Mouse (Mus musculus): ENCODE results near the gene Gm15446. TPM values are rescaled to one million over a fixed set of nuclear protein-coding genes. Genes with fewer than 3 reads are reported as not detected.
"Not testable (repeated sequence)": the region's sequence is repeated elsewhere in the genome, so short reads cannot be mapped to it uniquely, and the experiment has no call there.

Gm15446 gene
- 10.7 and 13.7 TPM in 2 replicates for total RNA-seq (2014; rRNA removed)
- polyA plus RNA-seq (2015; fragmentation: Nextera tagmentation; extraction: Ambion mirVana), result 0.51 and 0.65 TPM in 2 replicates

- H3K27me3 ChIP-seq (ENCODE audit: insufficient read depth, low read length); H3K4me1 ChIP-seq (ENCODE audit: insufficient read depth); H3K27ac ChIP-seq (ENCODE audit: low read depth, low read length); H3K9me3 ChIP-seq (ENCODE audit: low read length); H3K36me3 ChIP-seq (ENCODE audit: insufficient read depth): not testable (repeated sequence)
- WGBS, result under 1% methylated on average over 22 of the region's 22 CpGs
- peak; percentile 17; the same call in 1 of the 2 replicates for TF ChIP-seq CTCF (IDR thresholded peaks at IDR 0.05; ENCODE audit: low read depth)
- peak; percentile 80 for DNase-seq
- peak; percentile 99 for ATAC-seq
- peak within 1 kb of the TSS; percentile 55 for H3K9ac ChIP-seq
- peak within 1 kb of the TSS; percentile 46 for H3K4me3 ChIP-seq (ENCODE audit: low read depth, low read length)
- H3K4me2 ChIP-seq (ENCODE audit: low read depth), result peak within 1 kb of the TSS; percentile 60
These were observed at the start of gene Gm15446 for GRCm38 (mm10) chr5:109923261-109924071. Gene Gm15446, plus strand, starts transcription at chr5:109923400.

GRCm38 (mm10) chr5:109924129-109924528 is 929 bp downstream of the Gm15446 start:
- H3K27me3 ChIP-seq (ENCODE audit: insufficient read depth, low read length); H3K36me3 ChIP-seq (ENCODE audit: insufficient read depth); H3K9me3 ChIP-seq (ENCODE audit: low read length); H3K4me1 ChIP-seq (ENCODE audit: insufficient read depth); H3K27ac ChIP-seq (ENCODE audit: low read depth, low read length): not testable (repeated sequence)
- peak; percentile 17 for DNase-seq
- Histone ChIP-seq H3K9ac (peak overlapping the region; percentile 55; the same call in 1 of the 2 replicates), H3K4me3 (ENCODE audit: low read depth, low read length) (peak overlapping the region; percentile 46), H3K4me2 (ENCODE audit: low read depth) (peak overlapping the region; percentile 60)
- ATAC-seq, result peak; percentile 7; the same call in 1 of the 2 replicates
- 14% methylated on average over 2 of the region's 2 CpGs for WGBS

GRCm38 (mm10) chr5:109924936-109925335 is 1.7 kb downstream of the Gm15446 start:
- no peaks in the 10 kb centered on the region for H3K36me3 ChIP-seq (ENCODE audit: insufficient read depth)

DNA sequence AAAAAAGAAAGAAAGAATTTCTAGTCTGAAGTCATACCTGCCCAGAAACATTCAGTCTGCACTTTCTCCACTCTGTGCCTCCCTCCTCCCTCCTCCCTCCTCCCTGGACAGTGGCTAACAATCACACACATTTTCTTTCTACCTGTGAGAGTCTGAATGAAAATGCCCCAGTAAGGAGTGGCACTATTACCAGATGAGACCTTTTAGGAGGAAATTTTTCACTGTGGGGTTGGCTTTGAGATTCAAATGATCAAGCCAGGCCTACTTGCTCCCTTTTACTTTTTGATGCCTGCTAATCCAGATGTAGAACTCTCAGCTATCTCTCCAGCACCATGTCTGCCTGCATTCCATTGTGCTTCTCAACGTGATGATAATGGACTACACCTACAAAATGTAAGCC is 27.1 kb downstream of the Gm15446 start:
- Histone ChIP-seq H3K4me2 (ENCODE audit: low read depth) (no peak overlapping the region), H3K9me3 (ENCODE audit: low read length) (no peaks in the 10 kb centered on the region), H3K27me3 (ENCODE audit: insufficient read depth, low read length) (no peaks in the 10 kb centered on the region), H3K9ac (no peak overlapping the region), H3K4me3 (ENCODE audit: low read depth, low read length) (no peak overlapping the region), H3K27ac (ENCODE audit: low read depth, low read length) (no peak overlapping the region), H3K4me1 (ENCODE audit: insufficient read depth) (no peaks in the 10 kb centered on the region), H3K36me3 (ENCODE audit: insufficient read depth) (no peaks in the 10 kb centered on the region)
- 72% methylated on average over 1 of the region's 1 CpGs for WGBS
- DNase-seq (no peak), ATAC-seq (no peak)
- TF ChIP-seq CTCF (IDR thresholded peaks at IDR 0.05; ENCODE audit: low read depth), result no peak

More at GRCm38 (mm10) chr5:109924936-109925335, 1.7 kb downstream of the Gm15446 start:
- H3K9me3 ChIP-seq (ENCODE audit: low read length), result no peaks in the 10 kb centered on the region
- TF ChIP-seq CTCF (IDR thresholded peaks at IDR 0.05; ENCODE audit: low read depth), result no peak
- H3K4me3 ChIP-seq (ENCODE audit: low read depth, low read length), result no peak overlapping the region
- no peak overlapping the region for H3K9ac ChIP-seq
- DNase-seq (no peak), ATAC-seq (no peak)
- H3K4me1 ChIP-seq (ENCODE audit: insufficient read depth), result peaks cover 4% of the 10 kb centered on the region; the same call in 1 of the 2 replicates
- H3K27ac ChIP-seq (ENCODE audit: low read depth, low read length), result no peak overlapping the region
- H3K4me2 ChIP-seq (ENCODE audit: low read depth), result no peak overlapping the region
- H3K27me3 ChIP-seq (ENCODE audit: insufficient read depth, low read length), result no peaks in the 10 kb centered on the region

DNA sequence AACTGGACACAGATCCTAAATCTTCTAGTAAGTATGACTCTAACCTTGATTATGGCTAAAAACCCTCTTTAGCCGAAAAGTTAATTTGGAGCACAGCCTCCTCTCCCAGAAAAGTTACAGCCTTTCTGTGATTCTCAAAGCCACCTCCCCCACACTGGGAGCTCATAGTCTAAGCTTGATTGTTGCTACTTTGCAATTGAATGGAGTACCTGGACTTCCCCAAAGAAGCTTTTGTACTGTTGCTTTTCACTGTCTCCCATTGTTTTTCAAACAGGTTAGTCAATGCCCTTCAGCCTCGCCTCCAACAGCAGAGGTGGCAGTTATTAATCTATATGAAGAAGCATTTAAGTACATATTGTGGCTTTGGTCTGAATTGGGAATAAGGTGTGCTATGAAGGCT is 57.5 kb downstream of the Gm15446 start:
- not testable (repeated sequence) for H3K4me3 ChIP-seq (ENCODE audit: low read depth, low read length); H3K36me3 ChIP-seq (ENCODE audit: insufficient read depth); H3K9me3 ChIP-seq (ENCODE audit: low read length); DNase-seq; H3K27me3 ChIP-seq (ENCODE audit: insufficient read depth, low read length); H3K27ac ChIP-seq (ENCODE audit: low read depth, low read length); H3K4me1 ChIP-seq (ENCODE audit: insufficient read depth); H3K9ac ChIP-seq; ATAC-seq; H3K4me2 ChIP-seq (ENCODE audit: low read depth)
- 75% methylated on average over 2 of the region's 2 CpGs for WGBS

Other genes starting within 250 kb of the Gm15446 start
- gene 5430403G16Rik, start 232.4 kb upstream of the Gm15446 start, total RNA-seq (2014; rRNA removed), result 0.85 and 1.3 TPM in 2 replicates
- 0.44 and 0.74 TPM in 2 replicates for gene 5430403G16Rik, start 232.4 kb upstream of the Gm15446 start, polyA plus RNA-seq (2015; fragmentation: Nextera tagmentation; extraction: Ambion mirVana)
- 1.5 and 1.6 TPM in 2 replicates for gene 4930522L14Rik, start 171.5 kb upstream of the Gm15446 start, total RNA-seq (2014; rRNA removed)
- 4.2 and 5.4 TPM in 2 replicates for gene 4930522L14Rik, start 171.5 kb upstream of the Gm15446 start, polyA plus RNA-seq (2015; fragmentation: Nextera tagmentation; extraction: Ambion mirVana)
- 23.1 and 26.6 TPM in 2 replicates for gene Zfp932, start 73.1 kb downstream of the Gm15446 start, total RNA-seq (2014; rRNA removed)
- 20.4 and 21.4 TPM in 2 replicates for gene Zfp932, start 73.1 kb downstream of the Gm15446 start, polyA plus RNA-seq (2015; fragmentation: Nextera tagmentation; extraction: Ambion mirVana)
- 0.62 and 1.7 TPM in 2 replicates for gene Gm17655, start 149.1 kb downstream of the Gm15446 start, total RNA-seq (2014; rRNA removed)
- 0.68 and 0.91 TPM in 2 replicates for gene Gm17655, start 149.1 kb downstream of the Gm15446 start, polyA plus RNA-seq (2015; fragmentation: Nextera tagmentation; extraction: Ambion mirVana)
- gene Gm35315, start 171.0 kb downstream of the Gm15446 start, total RNA-seq (2014; rRNA removed), result 0.23 and 0.48 TPM in 2 replicates
- gene Gm35315, start 171.0 kb downstream of the Gm15446 start, polyA plus RNA-seq (2015; fragmentation: Nextera tagmentation; extraction: Ambion mirVana), result 0.36 and 0.68 TPM in 2 replicates
- 7.9 and 8.7 TPM in 2 replicates for gene Plcxd1, start 176.6 kb downstream of the Gm15446 start, total RNA-seq (2014; rRNA removed)
- 2.9 and 4.7 TPM in 2 replicates for gene Plcxd1, start 176.6 kb downstream of the Gm15446 start, polyA plus RNA-seq (2015; fragmentation: Nextera tagmentation; extraction: Ambion mirVana)
- 99.2 and 103 TPM in 2 replicates for gene Gtpbp6, start 184.8 kb downstream of the Gm15446 start, total RNA-seq (2014; rRNA removed)
- 62.6 TPM in 2 replicates for gene Gtpbp6, start 184.8 kb downstream of the Gm15446 start, polyA plus RNA-seq (2015; fragmentation: Nextera tagmentation; extraction: Ambion mirVana)
- gene Zfp605, start 186.7 kb downstream of the Gm15446 start, total RNA-seq (2014; rRNA removed), result 20.4 and 22.3 TPM in 2 replicates
- gene Zfp605, start 186.7 kb downstream of the Gm15446 start, polyA plus RNA-seq (2015; fragmentation: Nextera tagmentation; extraction: Ambion mirVana), result 13.0 and 16.9 TPM in 2 replicates
- 60.1 and 69.1 TPM in 2 replicates for gene Chfr, start 212.4 kb downstream of the Gm15446 start, total RNA-seq (2014; rRNA removed)
- 45.9 and 53.8 TPM in 2 replicates for gene Chfr, start 212.4 kb downstream of the Gm15446 start, polyA plus RNA-seq (2015; fragmentation: Nextera tagmentation; extraction: Ambion mirVana)

All from forebrain, postnatal 0 days (tissue).